Mouse (Mus musculus) thymus, adult 18-20 months (tissue): ENCODE measurements at regions not wholly inside any gene's neighbourhood (a gene's known extent, or its start where the extent isn't known, plus 50 kb on each side); places are given as distances from the start of the nearest gene placed in this dataset.

ENCODE experiments used
- DNase-seq, 2 experiments: peaks; one replicate each; pipeline ENCODE4 v3.0.0; 2022; ENCODE audit warnings: mixed read lengths in 2 of 2

DNA sequence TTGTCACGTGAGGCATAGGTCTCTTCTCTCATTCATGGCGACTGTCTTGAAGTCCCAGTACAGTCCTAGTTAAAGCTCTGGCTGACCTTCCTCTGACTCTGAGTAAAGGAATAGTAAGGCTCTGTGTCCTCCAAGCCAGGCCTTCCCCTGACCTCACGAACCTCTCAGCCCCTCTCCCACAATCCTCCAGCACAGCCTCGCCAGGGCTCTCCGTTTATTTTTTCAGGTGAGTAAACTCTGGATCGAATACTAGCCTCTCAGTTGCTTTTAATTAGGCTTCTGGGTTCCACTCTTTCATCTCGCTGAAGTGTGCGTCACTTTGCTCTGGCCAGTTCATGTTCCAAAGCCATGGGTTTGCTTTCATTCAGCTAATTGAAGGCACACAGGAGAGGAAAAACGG, 133.8 kb downstream of the Mylk4 start:
- DNase-seq, result no peak

- DNase-seq, result no peak
Measured at GRCm38 (mm10) chr13:32643030-32643750, 140.6 kb downstream of the Mylk4 start.

- no peak for DNase-seq
Measured at GRCm38 (mm10) chr13:32640941-32641340, 142.8 kb downstream of the Mylk4 start.

- no peak for DNase-seq
Measured at GRCm38 (mm10) chr13:32630122-32630732, 153.5 kb downstream of the Mylk4 start.

DNA sequence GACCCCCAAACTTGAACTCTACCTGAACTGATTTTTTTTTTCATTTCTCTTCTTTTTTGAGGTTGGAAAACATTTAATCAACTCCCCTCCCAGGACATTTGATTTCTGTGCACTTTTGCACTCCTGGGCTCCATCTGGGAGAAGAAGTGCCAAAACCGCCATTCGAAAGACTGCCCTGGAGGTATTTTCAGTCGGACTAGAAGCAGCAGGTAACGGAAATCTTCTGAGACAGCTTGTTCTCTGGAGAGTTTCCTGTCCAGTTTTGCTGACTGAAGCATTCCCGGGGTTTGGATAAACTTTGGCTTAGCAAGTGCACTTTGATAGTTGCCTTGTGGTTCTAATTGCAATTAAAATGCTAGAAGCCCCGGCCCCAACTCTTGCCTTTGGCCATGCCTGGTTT, 169.8 kb downstream of the Mylk4 start:
- DNase-seq, result no peak

DNA sequence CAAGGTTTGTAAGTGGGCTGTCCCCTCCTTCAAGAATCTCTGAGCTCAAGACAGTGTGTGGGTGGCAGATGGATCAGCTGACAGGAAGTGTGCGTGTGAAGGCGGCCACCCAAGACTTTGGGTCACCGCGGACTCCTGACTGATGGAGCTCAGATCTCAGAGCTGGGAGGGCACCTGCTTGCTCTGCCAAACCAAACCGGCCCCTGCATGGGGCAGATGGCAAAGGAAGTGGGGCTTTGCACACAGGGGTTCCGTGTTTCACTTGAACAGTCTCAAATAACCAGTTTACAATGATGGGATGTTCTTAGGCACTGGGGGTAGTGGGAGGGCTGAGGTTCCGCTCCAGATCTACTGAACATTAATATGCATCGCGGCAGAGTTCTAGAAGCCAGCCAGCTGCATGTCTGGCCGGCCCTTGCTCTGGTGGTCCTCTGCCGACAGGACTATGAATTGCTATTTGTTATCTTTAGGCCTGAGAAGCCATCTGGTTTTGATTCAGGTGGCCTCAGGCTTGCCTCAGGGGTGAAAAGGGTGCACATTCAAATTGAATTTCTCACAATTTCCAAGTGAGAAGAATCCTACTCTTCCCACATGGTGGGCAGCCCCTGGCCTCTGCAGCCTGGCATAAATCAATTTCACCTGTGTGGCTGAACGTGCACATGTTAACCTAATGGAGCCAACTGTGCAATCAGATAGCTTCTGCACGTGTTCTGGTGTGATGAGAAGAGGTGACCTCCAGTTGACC, 172.0 kb downstream of the Mylk4 start:
- DNase-seq, result peak in 1 of 2 experiments; percentile 22

DNA sequence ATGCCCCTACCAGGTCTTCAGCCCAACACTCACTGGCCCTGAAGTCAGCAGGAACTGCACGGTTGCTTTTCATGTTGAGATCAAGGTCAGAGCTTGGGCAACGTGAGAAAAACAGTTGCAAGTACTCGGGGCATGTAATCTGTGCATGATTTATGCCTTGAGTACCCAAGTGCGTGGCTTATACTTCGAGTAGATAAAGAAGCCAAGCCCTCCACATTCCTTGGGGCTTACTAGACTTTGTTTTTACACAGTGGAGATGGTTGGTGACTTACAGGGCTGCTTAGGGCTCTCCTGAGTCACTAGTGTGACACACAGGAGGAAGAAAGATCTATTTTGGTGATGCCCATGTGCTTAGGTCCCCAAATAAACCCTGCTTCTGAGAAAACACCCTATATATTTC, 172.8 kb downstream of the Mylk4 start:
- DNase-seq, result no peak

DNA sequence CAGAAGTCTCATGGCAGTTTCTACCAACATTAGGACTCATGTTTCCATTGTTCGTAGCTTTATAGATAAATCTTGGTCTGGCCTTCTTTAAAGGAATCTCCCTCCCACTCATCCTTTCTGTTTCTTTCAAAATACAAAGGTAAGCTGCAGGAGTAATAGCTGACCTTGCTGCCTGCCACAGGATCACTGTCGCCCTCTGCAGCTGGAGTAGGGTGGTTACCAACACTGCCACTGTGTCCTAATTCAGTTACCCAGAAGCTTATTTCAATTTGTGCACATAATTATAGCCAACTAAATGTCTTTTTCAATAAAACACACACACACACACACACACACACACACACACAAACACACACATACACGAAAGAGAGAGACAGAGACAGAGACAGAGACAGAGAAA, 175.3 kb downstream of the Mylk4 start:
- no peak for DNase-seq

- DNase-seq, result no peak
Measured at GRCm38 (mm10) chr13:32603925-32604590, 179.7 kb downstream of the Mylk4 start.

- no peak for DNase-seq
Measured at GRCm38 (mm10) chr13:32601315-32601714, 182.4 kb downstream of the Mylk4 start.

- DNase-seq, result no peak
Measured at GRCm38 (mm10) chr13:32593611-32594010, 190.1 kb downstream of the Mylk4 start.

DNA sequence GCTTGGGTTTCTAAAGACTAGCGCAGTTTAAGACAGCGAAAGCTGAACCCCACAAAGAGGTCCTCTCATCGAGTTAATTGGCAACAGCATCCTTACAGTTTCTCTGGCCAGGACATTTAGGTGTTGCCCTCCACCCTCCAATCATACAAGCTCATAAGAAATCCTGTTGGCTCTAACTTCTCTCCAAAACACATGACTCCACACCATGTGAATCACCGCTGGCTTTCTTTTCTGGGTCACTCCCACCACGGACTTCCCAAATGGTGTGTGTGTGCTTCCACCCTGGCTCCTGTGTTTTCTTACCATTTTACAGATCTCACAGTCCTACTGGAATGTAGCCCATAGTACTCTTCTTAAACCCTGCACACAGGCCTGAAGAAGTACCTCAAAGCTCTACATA, 190.6 kb downstream of the Mylk4 start:
- no peak for DNase-seq

GRCm38 (mm10) chr13:32581598-32581997, 202.2 kb downstream of the Mylk4 start:
- DNase-seq, result no peak

DNA sequence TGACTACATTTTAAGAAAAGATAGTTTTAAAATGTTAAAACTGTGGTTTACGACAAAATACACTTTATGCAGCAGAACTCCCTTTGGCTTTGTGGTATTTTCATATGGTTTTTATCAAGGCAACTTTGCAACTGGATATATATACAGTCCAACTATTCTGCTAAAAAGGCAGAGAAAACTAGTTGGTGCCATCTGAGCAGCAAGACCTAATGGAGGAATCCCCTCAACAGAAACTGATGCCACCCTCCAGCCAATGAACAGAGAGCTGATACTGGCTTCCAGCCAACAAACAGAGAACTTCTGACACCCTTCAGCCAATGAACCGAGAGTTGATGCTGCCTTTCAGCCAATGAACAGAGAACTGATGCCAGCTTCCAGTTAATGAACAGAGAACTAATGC, 215.9 kb downstream of the Mylk4 start:
- no peak for DNase-seq

DNA sequence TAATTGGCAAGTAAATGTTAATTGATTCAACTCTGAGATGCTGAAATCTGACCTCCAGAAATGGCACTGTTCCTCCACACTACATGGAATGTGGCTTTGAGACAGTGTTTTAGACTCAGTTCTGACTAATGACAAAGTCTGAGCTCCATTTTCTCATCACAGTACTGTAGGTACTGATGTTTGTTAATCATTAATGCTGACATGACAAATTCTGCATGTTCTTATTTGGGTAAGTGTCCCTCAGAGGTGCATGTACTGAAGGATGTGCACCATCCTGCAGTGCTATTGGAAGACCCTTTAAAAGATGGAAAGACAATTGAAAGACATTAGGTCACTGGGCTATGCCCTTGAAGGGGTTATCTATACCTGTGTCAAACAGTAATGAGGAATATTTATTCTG, 222.1 kb upstream of the Gmds start:
- no peak for DNase-seq

- DNase-seq, result no peak
Measured at GRCm38 (mm10) chr13:32556396-32556795, 217.9 kb upstream of the Gmds start.

- no peak for DNase-seq
Measured at GRCm38 (mm10) chr13:32555064-32555463, 216.5 kb upstream of the Gmds start.

DNA sequence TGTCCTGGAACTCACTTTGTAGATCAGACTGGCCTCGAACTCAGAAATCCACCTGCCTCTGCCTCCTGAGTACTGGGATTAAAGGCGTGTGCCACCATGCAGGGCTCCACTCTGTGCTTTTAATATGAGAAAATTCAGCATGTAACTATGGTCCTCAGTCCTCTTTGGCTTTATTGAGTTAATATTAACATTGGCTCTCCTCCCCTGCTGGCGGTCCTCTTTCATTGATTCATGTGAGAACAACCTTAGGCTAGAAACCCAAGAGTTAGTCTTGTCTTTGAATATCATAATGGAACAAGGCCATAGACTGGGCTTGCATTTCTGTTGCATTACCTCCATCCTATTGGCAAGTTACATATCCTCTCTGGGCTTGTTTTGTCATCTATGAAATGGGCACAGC, 216.1 kb upstream of the Gmds start:
- no peak for DNase-seq

DNA sequence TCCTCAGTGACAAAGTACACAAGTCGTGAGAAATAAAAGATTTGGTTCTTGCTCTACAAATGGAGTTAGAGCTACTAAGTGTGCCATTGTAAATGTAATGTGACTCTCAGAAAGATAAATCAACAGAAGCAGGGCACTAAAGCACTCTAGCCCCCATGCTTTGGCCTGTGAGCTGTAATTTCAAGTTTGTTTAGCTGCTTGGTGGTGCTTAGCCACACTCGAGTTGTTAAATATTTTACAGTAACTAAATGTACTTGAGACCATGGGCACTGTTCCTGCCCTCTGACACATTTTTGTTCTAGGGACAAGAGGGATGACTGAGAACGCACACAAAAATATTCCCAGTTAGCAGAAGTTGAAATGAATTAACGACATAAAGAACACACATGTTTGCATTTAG, 214.6 kb upstream of the Gmds start:
- no peak for DNase-seq

GRCm38 (mm10) chr13:32550113-32550512, 211.6 kb upstream of the Gmds start:
- DNase-seq, result no peak

- no peak for DNase-seq
Measured at GRCm38 (mm10) chr13:32547126-32547525, 208.6 kb upstream of the Gmds start.

GRCm38 (mm10) chr13:32544986-32545740, 206.6 kb upstream of the Gmds start:
- DNase-seq, result no peak

- DNase-seq, result no peak
Measured at GRCm38 (mm10) chr13:32541611-32542010, 203.1 kb upstream of the Gmds start.
